Mouse (Mus musculus) MEL (cell line): ENCODE results near the gene Ccna1. TPM values are rescaled to one million over a fixed set of nuclear protein-coding genes. Genes with fewer than 3 reads are reported as not detected.

Experiments used
- DNase-seq: peaks from one replicate; pipeline ENCODE4 v3.0.0; 2011; ENCODE audit warnings: low read depth, low spot score
- H3K27ac ChIP-seq: 2 replicates; pipeline ENCODE4 v1.5.1; 2012; ENCODE audit warnings: low read depth, mild to moderate bottlenecking, control low read depth, low read length, moderate library complexity; ENCODE audit not compliant: control insufficient read depth
- H3K27me3 ChIP-seq, 2 experiments: fragments of 150-350 bp in 1 of 2; sonication (generic) in 1 of 2; 2 replicates each; pipeline ENCODE4 v1.6.1; 2012; ENCODE audit warnings: low read length in 2 of 2, mild to moderate bottlenecking in 2 of 2, improper control_type of control experiment in 1 of 2, moderate library complexity in 1 of 2; ENCODE audit not compliant: insufficient read depth in 2 of 2, control insufficient read depth in 1 of 2
- H3K36me3 ChIP-seq, 2 experiments: 2 replicates each; pipeline ENCODE4 v1.6.1; 2012 to 2014; ENCODE audit warnings: low read length in 2 of 2, improper control_type of control experiment in 1 of 2, inconsistent platforms in 1 of 2, mild to moderate bottlenecking in 1 of 2; ENCODE audit not compliant: insufficient read depth in 2 of 2, control insufficient read depth in 1 of 2
- H3K4me1 ChIP-seq, 2 experiments: fragments of 150-350 bp in 1 of 2; sonication (generic) in 1 of 2; 2 replicates each; pipeline ENCODE4 v1.6.1; 2012; ENCODE audit warnings: low read length in 2 of 2, improper control_type of control experiment in 1 of 2, mild to moderate bottlenecking in 1 of 2; ENCODE audit not compliant: insufficient read depth in 2 of 2, control insufficient read depth in 1 of 2
- H3K4me3 ChIP-seq, 2 experiments: fragments of 150-350 bp in 1 of 2; sonication (generic) in 1 of 2; 2 replicates each; pipeline ENCODE4 v1.5.1; 2012; ENCODE audit warnings: low read depth in 2 of 2, low read length in 2 of 2, mild to moderate bottlenecking in 2 of 2, moderate library complexity in 2 of 2, control low read depth in 1 of 2, improper control_type of control experiment in 1 of 2; ENCODE audit not compliant: control insufficient read depth in 1 of 2, insufficient read depth in 1 of 2
- H3K79me2 ChIP-seq: 2 replicates; pipeline ENCODE4 v1.6.1; 2012; ENCODE audit warnings: mild to moderate bottlenecking, low read length, moderate library complexity; ENCODE audit not compliant: control insufficient read depth, poor library complexity, insufficient read depth
- H3K9ac ChIP-seq: 2 replicates; pipeline ENCODE4 v1.6.1; 2012; ENCODE audit warnings: low read depth, mild to moderate bottlenecking, control low read depth, low read length, moderate library complexity; ENCODE audit not compliant: control insufficient read depth, poor library complexity, severe bottlenecking
- H3K9me3 ChIP-seq: fragments of 150-350 bp; sonication (generic); replicated peaks from 2 replicates; pipeline ENCODE4 v1.6.1; 2012; ENCODE audit warnings: mild to moderate bottlenecking, low read length, improper control_type of control experiment, moderate library complexity; ENCODE audit not compliant: insufficient read depth
- BHLHE40 ChIP-seq: IDR thresholded peaks from 2 replicates; pipeline ENCODE4 v1.6.1; 2012; ENCODE audit warnings: low read depth, mild to moderate bottlenecking, inconsistent platforms, low read length, improper control_type of control experiment, borderline replicate concordance
- CTCF ChIP-seq, 3 experiments: IDR thresholded peaks in 2 of 3; conservative IDR thresholded peaks in 1 of 3; 2 replicates each; pipeline ENCODE4 v1.5.1; 2011 to 2012; ENCODE audit warnings: low read length in 3 of 3, low read depth in 2 of 3, mild to moderate bottlenecking in 2 of 3, improper control_type of control experiment in 1 of 3, inconsistent platforms in 1 of 3, mixed read lengths in 1 of 3, moderate library complexity in 1 of 3; ENCODE audit not compliant: control insufficient read depth in 1 of 3, insufficient read depth in 1 of 3, poor library complexity in 1 of 3, severe bottlenecking in 1 of 3
- E2F4 ChIP-seq: IDR thresholded peaks from 2 replicates; pipeline ENCODE4 v1.6.1; 2011; ENCODE audit warnings: low read depth, low read length, improper control_type of control experiment, borderline replicate concordance
- EP300 ChIP-seq, 2 experiments: IDR thresholded peaks; 2 replicates each; pipeline ENCODE4 v1.6.1; 2011; ENCODE audit warnings: improper control_type of control experiment in 2 of 2, low read length in 2 of 2, low read depth in 1 of 2, mild to moderate bottlenecking in 1 of 2
- KAT2A ChIP-seq: conservative IDR thresholded peaks from 2 replicates; pipeline ENCODE4 v1.6.1; 2012; ENCODE audit warnings: low read depth, low read length, improper control_type of control experiment, inconsistent platforms
- MAZ ChIP-seq: IDR thresholded peaks from 2 replicates; pipeline ENCODE4 v1.6.1; 2012; ENCODE audit warnings: low read depth, mild to moderate bottlenecking, inconsistent platforms, low read length, improper control_type of control experiment
- MYC ChIP-seq: IDR thresholded peaks from 2 replicates; pipeline ENCODE4 v1.6.1; 2011; ENCODE audit warnings: low read depth, mild to moderate bottlenecking, low read length, improper control_type of control experiment, moderate library complexity
- NELFE ChIP-seq: IDR thresholded peaks from 2 replicates; pipeline ENCODE4 v1.6.1; 2011; ENCODE audit warnings: low read depth, low read length, improper control_type of control experiment
- POLR2A ChIP-seq, 2 experiments: IDR thresholded peaks; 2 replicates each; pipeline ENCODE4 v1.6.1; 2011 to 2012; ENCODE audit warnings: low read length in 2 of 2, mild to moderate bottlenecking in 2 of 2, control low read depth in 1 of 2, improper control_type of control experiment in 1 of 2, low read depth in 1 of 2, moderate library complexity in 1 of 2; ENCODE audit not compliant: control insufficient read depth in 1 of 2, insufficient read depth in 1 of 2, poor library complexity in 1 of 2
- POLR2AphosphoS5 ChIP-seq: IDR thresholded peaks from 2 replicates; pipeline ENCODE4 v1.6.1; 2012; ENCODE audit warnings: low read depth, borderline replicate concordance, mild to moderate bottlenecking, inconsistent platforms, low read length, moderate library complexity, mixed read lengths
- RAD21 ChIP-seq: IDR thresholded peaks from 2 replicates; pipeline ENCODE4 v1.6.1; 2011; ENCODE audit warnings: mild to moderate bottlenecking, low read depth, low read length, improper control_type of control experiment
- RCOR1 ChIP-seq: IDR thresholded peaks from 2 replicates; pipeline ENCODE4 v1.6.1; 2012; ENCODE audit warnings: low read depth, mild to moderate bottlenecking, inconsistent platforms, low read length, improper control_type of control experiment
- SIN3A ChIP-seq: IDR thresholded peaks from 2 replicates; pipeline ENCODE4 v1.6.1; 2012; ENCODE audit warnings: low read length, improper control_type of control experiment, inconsistent platforms
- TCF12 ChIP-seq: IDR thresholded peaks from 2 replicates; pipeline ENCODE4 v1.6.1; 2014; ENCODE audit warnings: low read depth, mild to moderate bottlenecking, inconsistent platforms, low read length, improper control_type of control experiment, moderate library complexity
- ZMIZ1 ChIP-seq: IDR thresholded peaks from 2 replicates; pipeline ENCODE4 v1.6.1; 2012; ENCODE audit warnings: low read depth, mild to moderate bottlenecking, inconsistent platforms, low read length, improper control_type of control experiment, moderate library complexity
- polyA plus RNA-seq, 2 experiments: library from polyadenylated mRNA; stranded (reverse) in 1 of 2; unstranded in 1 of 2; fragments of >175 nt in 1 of 2; fragments of >200 nt in 1 of 2; gene quantifications; 2 replicates each; pipeline versions ENCODE4 v1.2.1 to v1.2.4; 2012; ENCODE audit warnings: low replicate concordance in 2 of 2, low read depth in 1 of 2; ENCODE audit not compliant: insufficient read length in 2 of 2, insufficient read depth in 1 of 2, missing spikeins in 1 of 2
- total RNA-seq: library from RNA; depleted of rRNA; stranded (reverse); fragments of 300-350 nt; gene quantifications from 2 replicates; pipeline ENCODE4 v1.2.3, GENCODE M21; 2012

Ccna1 gene
- total and polyA plus RNA-seq, 3 experiments: not detected

DNA sequence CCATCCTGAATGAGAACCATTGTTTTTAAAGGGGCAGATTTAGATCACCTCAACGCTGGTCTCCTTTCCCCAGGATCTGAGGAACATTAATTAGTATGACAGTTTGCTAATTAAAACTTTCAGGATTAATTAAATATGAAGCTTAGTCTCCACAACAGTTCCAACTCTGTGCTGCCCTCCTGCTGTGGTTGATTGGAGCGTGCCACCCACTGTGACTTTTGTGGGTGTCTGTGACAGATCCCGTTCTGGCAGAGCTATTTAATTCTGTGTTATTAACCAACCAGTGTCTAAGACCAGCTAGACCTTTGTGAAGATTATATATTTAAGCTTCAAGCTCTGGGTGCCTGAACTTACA is 20.0 kb upstream of the Ccna1 start:
- no peaks in the 10 kb centered on the region for H3K4me1 ChIP-seq
- no peaks in the 10 kb centered on the region; a peak in 2 of 4 replicates for H3K27me3 ChIP-seq
- no peak overlapping the region for H3K4me3 ChIP-seq
- no peak for DNase-seq
- H3K9me3 ChIP-seq: no peaks in the 10 kb centered on the region
- TF ChIP-seq MAZ (no peak), POLR2AphosphoS5 (no peak), SIN3A (no peak), BHLHE40 (no peak), POLR2A (IDR thresholded peaks at IDR 0.05; ENCODE audit: control insufficient read depth in 1 of 2, insufficient read depth in 1 of 2, low read depth in 1 of 2, low read length in 2 of 2, poor library complexity in 1 of 2) (no peak), ZMIZ1 (no peak), RCOR1 (no peak)
- TF ChIP-seq, all 39 proteins: peak for 0
- Histone ChIP-seq H3K36me3 (no peaks in the 10 kb centered on the region), H3K79me2 (no peaks in the 10 kb centered on the region), H3K27ac (no peak overlapping the region), H3K9ac (no peak overlapping the region)

DNA sequence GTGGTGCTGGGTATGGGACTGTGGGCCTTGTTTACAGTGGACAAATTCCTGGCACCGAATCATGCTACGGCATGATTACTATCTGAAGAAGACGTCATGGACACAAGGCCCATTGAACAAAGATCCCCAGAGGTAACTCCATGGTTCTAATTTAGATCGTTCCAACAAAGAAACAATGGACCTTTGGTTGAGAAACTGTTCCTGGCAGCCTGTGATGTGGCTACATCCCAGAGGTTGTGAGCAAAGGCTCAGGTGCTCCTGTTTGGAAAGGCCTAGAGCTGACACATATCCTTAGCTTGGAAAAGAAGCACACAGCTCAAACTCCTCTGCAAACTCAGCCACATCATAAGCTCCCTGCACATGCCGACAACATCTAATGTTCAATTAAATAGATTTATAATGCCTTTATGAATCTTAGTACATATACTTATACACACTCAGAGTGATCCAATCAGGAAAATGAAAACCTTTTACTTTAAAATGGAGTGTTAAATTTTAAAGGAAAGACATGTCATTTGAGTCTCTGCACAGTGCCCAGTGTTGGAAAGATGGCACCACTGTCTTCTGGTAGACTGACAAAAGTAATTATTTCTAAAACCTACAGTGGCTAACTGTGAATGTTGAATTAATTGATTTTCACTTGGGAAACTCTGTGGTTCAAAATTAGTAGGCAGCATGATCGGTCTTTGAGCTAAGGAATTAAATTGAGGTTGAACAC is 19.4 kb upstream of the Ccna1 start:
- Histone ChIP-seq H3K79me2 (no peaks in the 10 kb centered on the region), H3K27ac (no peak overlapping the region), H3K9ac (no peak overlapping the region), H3K27me3 (no peaks in the 10 kb centered on the region; a peak in 2 of 4 replicates), H3K4me3 (no peak overlapping the region), H3K9me3 (no peaks in the 10 kb centered on the region), H3K36me3 (no peaks in the 10 kb centered on the region), H3K4me1 (no peaks in the 10 kb centered on the region)
- DNase-seq: no peak
- no peak for TF ChIP-seq MYC
- TF ChIP-seq POLR2A (IDR thresholded peaks at IDR 0.05; ENCODE audit: control insufficient read depth in 1 of 2, insufficient read depth in 1 of 2, low read depth in 1 of 2, low read length in 2 of 2, poor library complexity in 1 of 2): no peak
- no peak for TF ChIP-seq EP300 (IDR thresholded peaks at IDR 0.05; ENCODE audit: low read depth in 1 of 2, low read length in 2 of 2)
- TF ChIP-seq KAT2A: no peak
- TF ChIP-seq RAD21: no peak
- no peak for TF ChIP-seq E2F4
- no peak for TF ChIP-seq TCF12
- TF ChIP-seq CTCF (IDR thresholded peaks at IDR 0.05 in 2 of 3, conservative IDR thresholded peaks at IDR 0.05 in 1 of 3; ENCODE audit: control insufficient read depth in 1 of 3, insufficient read depth in 1 of 3, low read depth in 2 of 3, low read length in 3 of 3, poor library complexity in 1 of 3, severe bottlenecking in 1 of 3): no peak
- no peak for TF ChIP-seq NELFE
